Mouse (Mus musculus): ENCODE data around the gene Prap1. TPM values are rescaled to one million over a fixed set of nuclear protein-coding genes. Genes with fewer than 3 reads are reported as not detected.

Gene Prap1
- polyA plus RNA-seq, 1 experiment = not detected

DNA sequence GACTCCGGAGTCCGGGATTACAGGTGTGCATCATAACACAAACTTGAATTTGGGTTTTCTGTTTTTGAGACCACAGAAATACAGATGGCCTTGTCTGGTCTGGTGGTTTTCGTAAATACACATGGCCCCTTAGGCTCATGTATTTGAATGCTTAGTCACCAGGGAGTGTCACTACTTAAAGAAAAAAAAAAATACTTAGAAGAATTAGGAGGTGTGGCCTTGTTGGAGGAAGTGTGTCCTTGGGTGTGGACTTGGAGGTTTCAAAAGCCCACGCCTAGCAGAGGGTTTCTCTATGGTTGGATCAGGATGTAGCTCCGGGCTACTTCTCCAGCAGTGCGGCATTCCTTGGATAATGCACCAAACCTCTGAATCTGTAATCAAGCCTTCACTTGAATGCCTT is 15.5 kb upstream of the Prap1 start:
- WGBS = 48% methylated on average over 6 of the region's 6 CpGs
- no peaks in the 10 kb centered on the region for H3K4me1 ChIP-seq (ENCODE audit: control insufficient read depth, insufficient read depth, low read length)
- TF ChIP-seq POLR2A (IDR thresholded peaks at IDR 0.05; ENCODE audit: borderline replicate concordance, control insufficient read depth, low read depth, low read length) (no peak), CTCF (IDR thresholded peaks at IDR 0.05; ENCODE audit: control insufficient read depth, insufficient read depth, low read length) (no peak)
- no peak overlapping the region for H3K4me3 ChIP-seq (replicated peaks; ENCODE audit: control insufficient read depth, low read depth, low read length)
- no peak overlapping the region for H3K27ac ChIP-seq (ENCODE audit: control insufficient read depth, insufficient read depth, low read depth, low read length, poor library complexity)

GRCm38 (mm10) chr7:140078711-140079110 is 14.5 kb upstream of the Prap1 start:
- H3K4me3 ChIP-seq (replicated peaks; ENCODE audit: control insufficient read depth, low read depth, low read length) = no peak overlapping the region
- H3K27ac ChIP-seq (ENCODE audit: control insufficient read depth, insufficient read depth, low read depth, low read length, poor library complexity) = no peak overlapping the region
- H3K4me1 ChIP-seq (ENCODE audit: control insufficient read depth, insufficient read depth, low read length) = no peaks in the 10 kb centered on the region
- peak; percentile 79 for TF ChIP-seq CTCF (IDR thresholded peaks at IDR 0.05; ENCODE audit: control insufficient read depth, insufficient read depth, low read length)
- TF ChIP-seq POLR2A (IDR thresholded peaks at IDR 0.05; ENCODE audit: borderline replicate concordance, control insufficient read depth, low read depth, low read length) = no peak
- 6% methylated on average over 5 of the region's 5 CpGs for WGBS

DNA sequence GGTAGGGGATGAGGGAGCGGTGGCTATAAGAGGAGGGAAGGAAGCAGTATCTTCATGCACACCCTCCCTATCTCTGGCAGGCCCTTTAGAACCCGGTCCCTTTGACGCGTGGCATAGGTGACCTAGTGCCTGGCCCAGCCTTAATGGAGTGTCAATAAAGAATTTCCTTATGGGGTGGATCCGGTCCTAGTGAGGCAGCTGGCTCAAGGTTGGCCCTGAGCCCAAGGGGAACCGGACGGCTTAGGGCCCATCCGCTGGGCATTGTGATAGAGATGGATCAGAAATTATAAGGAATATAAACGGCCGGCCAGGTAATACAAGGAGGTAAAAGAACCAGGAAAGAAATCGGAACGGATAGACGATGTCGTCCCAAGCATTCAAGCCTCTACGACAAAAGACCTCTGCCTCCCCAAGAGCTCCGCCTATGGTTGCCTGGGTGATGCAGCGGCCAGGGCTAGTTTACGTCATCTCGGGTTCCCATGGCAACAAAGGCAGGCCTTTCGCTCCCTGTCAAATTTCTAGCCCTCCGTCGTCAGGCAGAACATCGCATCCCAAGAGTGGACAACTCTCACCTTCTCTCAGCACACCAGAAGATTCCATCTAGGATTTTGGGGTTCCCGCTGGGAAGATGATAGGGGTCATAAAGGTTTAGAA is 12.6 kb upstream of the Prap1 start:
- WGBS = 5% methylated on average over 24 of the region's 24 CpGs
- Histone ChIP-seq H3K27ac (ENCODE audit: control insufficient read depth, insufficient read depth, low read depth, low read length, poor library complexity) (no peak overlapping the region), H3K4me3 (replicated peaks; ENCODE audit: control insufficient read depth, low read depth, low read length) (no peak overlapping the region), H3K4me1 (ENCODE audit: control insufficient read depth, insufficient read depth, low read length) (no peaks in the 10 kb centered on the region)
- TF ChIP-seq POLR2A (IDR thresholded peaks at IDR 0.05; ENCODE audit: borderline replicate concordance, control insufficient read depth, low read depth, low read length) (no peak), CTCF (IDR thresholded peaks at IDR 0.05; ENCODE audit: control insufficient read depth, insufficient read depth, low read length) (no peak)

GRCm38 (mm10) chr7:140081408-140082241 is 11.6 kb upstream of the Prap1 start:
- no peaks in the 10 kb centered on the region for H3K4me1 ChIP-seq (ENCODE audit: control insufficient read depth, insufficient read depth, low read length)
- 24% methylated on average over 20 of the region's 20 CpGs for WGBS
- TF ChIP-seq CTCF (IDR thresholded peaks at IDR 0.05; ENCODE audit: control insufficient read depth, insufficient read depth, low read length) (no peak), POLR2A (IDR thresholded peaks at IDR 0.05; ENCODE audit: borderline replicate concordance, control insufficient read depth, low read depth, low read length) (no peak)
- H3K27ac ChIP-seq (ENCODE audit: control insufficient read depth, insufficient read depth, low read depth, low read length, poor library complexity) = no peak overlapping the region
- H3K4me3 ChIP-seq (replicated peaks; ENCODE audit: control insufficient read depth, low read depth, low read length) = no peak overlapping the region

- Histone ChIP-seq H3K4me1 (ENCODE audit: control insufficient read depth, insufficient read depth, low read length) (no peaks in the 10 kb centered on the region), H3K27ac (ENCODE audit: control insufficient read depth, insufficient read depth, low read depth, low read length, poor library complexity) (no peak within 1 kb of the TSS), H3K4me3 (replicated peaks; ENCODE audit: control insufficient read depth, low read depth, low read length) (no peak within 1 kb of the TSS)
- 11% methylated on average over 18 of the region's 18 CpGs for WGBS
- no peak for TF ChIP-seq CTCF (IDR thresholded peaks at IDR 0.05; ENCODE audit: control insufficient read depth, insufficient read depth, low read length)
- no peak for TF ChIP-seq POLR2A (IDR thresholded peaks at IDR 0.05; ENCODE audit: borderline replicate concordance, control insufficient read depth, low read depth, low read length)
Measured at GRCm38 (mm10) chr7:140082242-140082678, 10.9 kb upstream of the Prap1 start, which contains the start of gene Caly. Gene Caly (minus strand): TSS chr7:140082548.

GRCm38 (mm10) chr7:140090601-140091000 is 2.6 kb upstream of the Prap1 start:
- Histone ChIP-seq H3K27ac (ENCODE audit: control insufficient read depth, insufficient read depth, low read depth, low read length, poor library complexity) (no peak overlapping the region), H3K4me3 (replicated peaks; ENCODE audit: control insufficient read depth, low read depth, low read length) (no peak overlapping the region), H3K4me1 (ENCODE audit: control insufficient read depth, insufficient read depth, low read length) (no peaks in the 10 kb centered on the region)
- TF ChIP-seq CTCF (IDR thresholded peaks at IDR 0.05; ENCODE audit: control insufficient read depth, insufficient read depth, low read length) = no peak
- 79% methylated on average over 10 of the region's 10 CpGs for WGBS

DNA sequence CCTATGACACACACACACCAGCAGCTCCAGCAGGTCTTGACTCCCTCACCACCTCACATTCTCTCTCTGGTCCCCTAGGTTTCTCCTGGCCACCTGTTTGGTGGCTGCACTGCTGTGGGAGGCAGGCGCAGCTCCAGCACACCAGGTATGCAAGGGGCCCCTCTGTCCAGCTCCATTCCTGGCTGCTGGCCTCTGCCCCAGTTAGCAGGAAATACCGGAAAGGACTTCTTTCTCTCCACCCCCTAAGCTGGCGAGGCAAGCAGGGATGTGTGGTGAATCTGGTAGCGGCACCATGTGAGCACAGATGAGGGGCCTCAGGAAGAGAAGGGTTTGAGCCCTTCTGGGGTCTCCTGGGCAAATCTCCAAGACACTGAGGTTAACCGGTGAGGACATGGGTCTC is 1.8 kb downstream of the Prap1 start:
- Histone ChIP-seq H3K27ac (ENCODE audit: control insufficient read depth, insufficient read depth, low read depth, low read length, poor library complexity) (no peak overlapping the region), H3K4me3 (replicated peaks; ENCODE audit: control insufficient read depth, low read depth, low read length) (no peak overlapping the region), H3K4me1 (ENCODE audit: control insufficient read depth, insufficient read depth, low read length) (no peaks in the 10 kb centered on the region)
- 61% methylated on average over 5 of the region's 5 CpGs for WGBS
- TF ChIP-seq CTCF (IDR thresholded peaks at IDR 0.05; ENCODE audit: control insufficient read depth, insufficient read depth, low read length) (no peak), POLR2A (IDR thresholded peaks at IDR 0.05; ENCODE audit: borderline replicate concordance, control insufficient read depth, low read depth, low read length) (no peak)

DNA sequence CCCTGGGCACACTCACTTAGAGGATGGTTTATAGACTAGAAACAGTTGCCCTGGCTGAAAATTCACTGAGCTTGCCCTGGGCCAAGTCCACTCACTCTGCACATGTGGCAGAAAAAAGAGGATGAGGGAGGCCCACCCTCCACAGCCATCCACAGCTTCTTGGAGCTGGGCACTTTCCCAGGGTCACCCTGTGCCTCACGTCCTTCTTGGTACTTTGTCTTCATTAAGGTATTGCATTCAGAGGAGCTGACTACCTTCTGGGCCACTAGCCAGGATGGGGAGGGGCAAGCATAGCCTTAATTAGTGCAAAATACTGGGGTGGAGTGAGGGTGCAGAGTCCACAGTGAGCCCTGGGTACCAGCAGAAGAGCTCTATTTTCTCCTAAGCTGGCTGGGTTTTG is 2.4 kb downstream of the Prap1 start:
- TF ChIP-seq POLR2A (IDR thresholded peaks at IDR 0.05; ENCODE audit: borderline replicate concordance, control insufficient read depth, low read depth, low read length) (no peak), CTCF (IDR thresholded peaks at IDR 0.05; ENCODE audit: control insufficient read depth, insufficient read depth, low read length) (no peak)
- Histone ChIP-seq H3K4me3 (replicated peaks; ENCODE audit: control insufficient read depth, low read depth, low read length) (no peak overlapping the region), H3K27ac (ENCODE audit: control insufficient read depth, insufficient read depth, low read depth, low read length, poor library complexity) (no peak overlapping the region), H3K4me1 (ENCODE audit: control insufficient read depth, insufficient read depth, low read length) (no peaks in the 10 kb centered on the region)
- WGBS = 42% methylated on average over 1 of the region's 1 CpGs

Measured in bone marrow, adult 2 months (tissue).